Mouse (Mus musculus) cerebellum, adult 9-10 months (tissue): Measurements from ENCODE around the gene Trappc1.
A peak's percentile ranks its signal among the peaks of the same experiment; 100 is the strongest.
"Not testable (repeated sequence)": the region's sequence is repeated elsewhere in the genome, so short reads cannot be mapped to it uniquely, and the experiment has no call there.

ENCODE experiments used
- DNase-seq: peaks from one replicate; pipeline ENCODE4 v3.0.0; 2022

Gene Trappc1

GRCm38 (mm10) chr11:69323667-69324111, at the start of gene Trappc1, which contains the start of gene Cntrob:
Gene Trappc1 (plus strand): TSS chr11:69323980.
Gene Cntrob (minus strand): TSS chr11:69323775.
- DNase-seq: peak; percentile 99

DNA sequence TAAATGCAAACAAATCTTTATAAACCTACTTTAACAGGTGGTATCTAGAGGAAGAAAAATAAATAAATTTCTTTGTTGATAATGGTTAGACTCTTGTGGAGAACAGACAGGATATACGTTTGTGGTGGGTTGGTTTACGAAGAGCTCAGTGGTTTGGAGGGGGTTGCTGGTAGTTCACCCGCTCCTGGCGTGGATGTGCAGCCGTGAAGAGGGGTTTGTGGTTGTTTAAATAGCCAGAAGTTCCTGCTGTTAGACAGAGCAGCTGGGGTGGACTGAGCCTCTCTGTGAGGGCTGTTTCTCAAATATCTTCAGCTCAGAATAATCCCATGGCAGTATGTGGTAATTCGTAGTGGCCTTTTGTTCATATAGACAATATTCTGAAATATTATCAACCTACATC, 48.1 kb upstream of the Trappc1 start:
- no peak for DNase-seq

DNA sequence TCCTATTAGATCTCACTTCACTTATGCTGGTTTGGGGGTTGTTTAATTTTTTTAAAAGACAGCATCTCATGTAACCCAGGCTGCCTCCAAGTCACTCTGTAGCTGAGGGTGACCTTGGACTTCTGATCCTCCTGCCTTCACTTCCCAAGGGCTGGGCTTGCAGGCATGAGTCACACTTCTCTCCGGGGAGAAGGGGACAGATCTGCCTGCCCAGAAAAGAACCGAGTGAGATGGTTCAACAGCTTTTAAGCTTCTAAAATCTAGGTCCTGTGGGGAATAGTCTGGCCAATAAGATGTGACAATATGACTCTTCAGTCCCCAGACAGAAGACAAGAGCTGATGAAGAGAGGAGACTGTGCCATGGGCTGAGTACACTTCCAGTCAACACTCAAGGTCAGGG, 47.7 kb upstream of the Trappc1 start:
- DNase-seq: no peak

DNA sequence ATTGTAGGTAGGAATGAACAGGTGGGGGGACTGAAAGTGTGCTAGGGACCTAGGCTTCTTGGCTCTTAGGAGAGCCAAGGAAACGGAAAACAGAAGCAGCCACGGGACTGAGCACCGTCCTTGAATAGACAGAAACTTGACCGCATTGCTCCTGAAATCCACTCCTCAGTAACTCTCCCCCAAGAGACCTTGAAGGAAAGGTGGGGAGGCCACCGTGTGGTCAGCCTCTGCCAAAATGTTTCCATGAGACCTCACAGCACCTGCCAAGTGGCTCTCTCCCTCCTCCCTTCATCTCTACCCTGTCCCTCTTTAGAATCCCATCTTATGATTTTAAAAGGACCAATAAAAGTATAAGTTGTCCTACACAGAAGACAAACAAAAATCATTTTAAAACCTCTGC, 46.5 kb upstream of the Trappc1 start:
- DNase-seq: no peak

GRCm38 (mm10) chr11:69291111-69291510, 32.7 kb upstream of the Trappc1 start:
- DNase-seq: no peak

- no peak for DNase-seq
Observed at GRCm38 (mm10) chr11:69295286-69295685, 28.5 kb upstream of the Trappc1 start.

GRCm38 (mm10) chr11:69297799-69298198, 26.0 kb upstream of the Trappc1 start:
- DNase-seq: no peak

DNA sequence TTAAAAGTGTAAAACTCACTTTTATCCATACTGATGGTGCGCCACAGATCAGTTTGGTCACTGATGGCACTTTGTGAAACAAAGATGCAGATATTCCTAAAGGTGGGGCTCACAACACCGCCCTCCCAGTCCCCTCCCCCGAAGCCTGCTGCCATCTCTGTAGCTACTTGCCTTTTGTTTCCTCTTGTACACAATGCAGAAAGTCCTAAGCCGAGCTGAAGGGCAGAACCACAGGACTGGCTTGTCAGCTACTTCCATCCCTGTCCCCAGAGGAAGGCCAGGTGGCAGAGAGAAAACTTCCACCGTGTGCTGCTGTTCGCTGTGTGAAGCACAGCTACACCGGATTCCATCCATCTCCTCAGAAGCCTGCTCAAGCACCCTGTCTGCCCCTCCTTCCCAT, 25.5 kb upstream of the Trappc1 start:
- DNase-seq: no peak

DNA sequence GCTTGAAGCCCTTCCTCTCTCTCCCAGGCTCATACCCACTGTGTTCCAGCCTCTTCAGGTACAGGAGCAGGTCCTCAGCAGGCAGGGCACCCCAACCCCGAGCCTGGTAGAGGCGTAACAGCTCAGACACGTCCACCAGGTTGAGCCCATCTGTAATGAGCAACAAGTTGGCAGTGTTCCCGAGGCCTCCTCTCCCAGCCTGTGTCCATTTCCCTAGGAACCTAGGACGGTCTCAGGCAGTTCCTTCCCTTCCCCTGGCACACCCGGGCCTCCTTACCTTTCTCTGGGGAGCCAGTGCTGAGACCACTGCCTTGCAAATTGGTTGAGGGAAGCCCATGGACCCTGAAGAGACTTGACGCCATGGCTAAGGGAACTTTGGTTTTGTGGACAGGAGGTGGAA, 21.0 kb upstream of the Trappc1 start:
- no peak for DNase-seq

- no peak for DNase-seq
Observed at GRCm38 (mm10) chr11:69305291-69305690, 18.5 kb upstream of the Trappc1 start.

DNA sequence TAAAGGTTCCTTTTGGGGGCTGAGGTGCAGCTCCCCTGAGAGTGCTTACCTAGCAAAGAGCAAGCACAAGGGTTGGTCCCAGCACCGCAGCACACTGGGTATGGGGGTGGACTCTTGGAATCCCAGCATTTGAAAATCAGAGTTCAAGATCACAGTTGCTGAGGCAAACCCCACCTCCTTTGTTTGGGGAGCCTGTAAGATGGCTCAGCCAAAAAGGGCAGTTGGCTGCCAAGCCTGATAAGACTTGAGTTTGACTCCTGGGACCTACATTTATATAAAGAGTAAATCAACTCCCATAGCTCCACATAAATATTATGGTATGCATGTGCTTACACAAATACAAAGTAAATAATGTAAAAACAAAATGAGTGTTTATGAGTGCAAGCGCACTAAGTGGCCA, 17.7 kb upstream of the Trappc1 start:
- no peak for DNase-seq

GRCm38 (mm10) chr11:69311266-69311665, 12.5 kb upstream of the Trappc1 start:
- no peak for DNase-seq

DNA sequence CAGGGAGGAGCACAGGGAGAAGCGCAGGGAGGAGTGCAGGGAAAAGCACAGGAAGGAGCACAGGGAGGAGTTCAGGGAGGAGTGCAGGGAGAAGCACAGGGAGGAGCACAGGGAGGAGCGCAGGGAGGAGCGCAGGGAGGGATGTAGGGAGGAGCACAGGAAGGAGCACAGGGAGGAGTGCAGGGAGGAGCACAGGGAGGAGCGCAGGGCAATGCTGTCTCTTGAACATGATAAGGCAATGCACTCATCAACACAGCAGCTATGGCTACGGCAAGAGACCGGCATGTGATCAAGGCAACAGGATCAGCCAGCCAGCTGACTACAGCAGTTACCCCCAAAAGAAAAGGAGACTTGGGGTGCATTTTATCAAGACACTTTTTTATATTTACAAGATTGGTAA, 7.4 kb upstream of the Trappc1 start:
- DNase-seq: no peak

- not testable (repeated sequence) for DNase-seq
Observed at GRCm38 (mm10) chr11:69318000-69318399, 5.8 kb upstream of the Trappc1 start.

DNA sequence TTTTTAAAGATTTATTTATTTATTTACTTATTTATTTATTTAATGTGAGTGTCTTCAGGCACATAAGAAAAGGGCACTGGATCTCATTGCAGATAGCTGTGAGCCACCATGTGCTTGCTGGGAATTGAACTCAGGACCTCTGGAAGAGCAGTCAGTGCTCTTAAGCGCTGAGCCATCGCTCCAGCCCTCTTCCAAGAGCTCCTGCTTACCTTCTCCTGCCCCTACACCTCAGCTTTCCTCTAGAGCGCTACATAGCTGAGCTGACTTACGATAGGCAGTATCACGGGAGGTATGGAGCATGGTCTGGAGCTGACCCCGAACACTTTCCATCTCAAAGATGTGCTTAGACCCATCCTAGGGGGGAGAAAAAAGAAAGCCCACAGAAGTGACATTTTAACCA, 2.2 kb upstream of the Trappc1 start:
- DNase-seq: peak; percentile 24

- peak; percentile 55 for DNase-seq
Observed at GRCm38 (mm10) chr11:69322010-69322409, 1.8 kb upstream of the Trappc1 start.

DNA sequence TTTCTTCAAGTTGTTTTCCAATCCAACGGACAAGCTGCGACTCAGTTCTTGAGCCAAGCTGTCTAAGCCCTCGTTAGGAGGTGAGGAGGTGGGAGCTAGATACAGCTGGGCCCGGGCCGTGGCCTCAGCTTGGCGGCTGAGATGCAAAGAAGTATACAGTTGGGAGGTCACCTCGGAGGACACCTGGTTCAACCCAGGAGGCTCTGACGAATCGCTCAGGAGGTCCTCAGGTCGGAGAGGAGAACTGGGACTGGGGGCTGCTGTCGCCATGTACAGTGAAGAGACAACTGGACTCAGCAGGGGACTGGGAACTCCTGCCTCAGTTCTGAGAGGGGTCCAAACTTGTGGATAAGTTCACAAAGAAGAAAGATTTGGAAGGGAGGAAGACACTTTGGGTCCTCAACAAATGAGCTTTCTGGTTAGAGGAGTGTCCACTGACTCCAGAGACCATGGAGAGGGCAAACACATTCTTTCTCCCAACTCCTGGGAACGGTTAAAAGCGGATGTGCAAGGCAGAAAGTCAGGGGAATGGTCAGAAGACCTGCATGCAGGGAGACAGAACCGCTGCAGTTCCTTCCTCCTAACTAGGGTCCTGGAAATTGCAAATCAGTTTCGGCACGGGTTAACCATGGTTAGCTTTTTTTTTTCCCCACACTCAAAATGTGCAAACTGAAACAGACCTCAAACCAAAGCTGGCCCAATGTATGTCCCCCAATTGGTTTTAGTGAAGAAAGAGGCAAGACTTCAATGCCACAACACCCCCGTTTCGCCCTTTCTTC, 898 bp upstream of the Trappc1 start:
- peak; percentile 49 for DNase-seq

DNA sequence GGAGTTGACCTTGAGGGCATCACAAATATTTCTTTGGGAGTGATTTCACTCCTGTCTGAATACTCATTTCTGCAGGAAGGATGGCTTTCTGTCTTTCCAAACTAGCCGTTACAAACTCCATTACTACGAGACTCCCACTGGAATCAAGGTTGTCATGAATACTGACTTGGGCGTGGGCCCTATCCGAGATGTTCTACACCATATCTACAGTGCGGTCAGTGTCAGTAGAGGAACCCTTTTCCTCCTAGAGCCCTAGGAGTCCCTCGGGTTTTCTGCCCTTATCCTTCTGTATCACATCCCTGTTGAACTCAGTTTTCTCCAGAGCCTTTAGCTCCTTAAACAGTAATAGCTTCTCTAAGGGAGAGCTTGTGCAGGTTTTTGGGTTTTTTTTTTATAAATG, 969 bp downstream of the Trappc1 start:
- DNase-seq: peak; percentile 41

GRCm38 (mm10) chr11:69325628-69326407, 2.0 kb downstream of the Trappc1 start, which contains the start of gene Kcnab3:
Gene Kcnab3 (plus strand): TSS chr11:69326258.
- DNase-seq: peak; percentile 82

GRCm38 (mm10) chr11:69326408-69327156, 2.8 kb downstream of the Trappc1 start:
- peak; percentile 54 for DNase-seq

DNA sequence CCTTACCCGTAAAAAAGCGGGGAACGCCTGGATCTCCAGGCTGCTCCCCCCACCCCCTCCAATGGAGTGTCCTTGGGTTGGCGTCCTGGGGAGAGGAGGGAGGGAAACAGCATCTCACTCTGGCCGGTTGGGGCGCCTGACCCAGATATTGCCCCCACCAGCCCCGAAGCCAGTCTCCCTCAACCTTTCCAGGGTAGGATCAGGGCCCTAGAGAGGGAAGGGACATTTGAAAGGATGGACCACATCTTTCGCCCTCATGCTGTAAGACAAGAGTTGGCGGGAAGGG, 3.3 kb downstream of the Trappc1 start:
- peak; percentile 48 for DNase-seq

DNA sequence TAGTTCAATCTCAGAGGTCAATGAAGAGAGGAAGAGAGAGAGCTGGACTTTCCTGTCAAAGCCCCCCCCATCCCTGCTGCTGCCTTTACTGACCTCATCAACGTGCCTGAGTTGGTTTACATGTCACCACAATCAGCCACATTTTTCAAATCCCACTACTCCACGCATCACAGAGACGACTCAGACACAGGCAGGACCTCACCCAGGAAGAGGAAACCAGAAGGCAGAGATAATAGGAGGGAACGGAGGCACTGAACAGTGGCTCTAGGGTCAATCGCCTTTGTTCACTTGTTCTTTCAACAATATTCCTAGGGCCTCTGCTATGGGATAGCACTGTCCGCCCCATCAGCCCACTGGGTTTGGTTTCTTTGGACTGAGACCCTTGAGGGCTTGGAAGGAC, 3.9 kb downstream of the Trappc1 start:
- DNase-seq: peak; percentile 44

- no peak for DNase-seq
Observed at GRCm38 (mm10) chr11:69328517-69328916, 4.7 kb downstream of the Trappc1 start.

GRCm38 (mm10) chr11:69331152-69331551, 7.4 kb downstream of the Trappc1 start:
- DNase-seq: peak; percentile 46
